Mouse (Mus musculus): ENCODE measurements around the gene Gm20547. TPM values are rescaled to one million over a fixed set of nuclear protein-coding genes. Genes with fewer than 3 reads are reported as not detected.

Gm20547 gene
- polyA plus RNA-seq, 1 experiment, result not detected

GRCm38 (mm10) chr17:34874321-34874720 is 7.5 kb downstream of the Gm20547 start:
- Histone ChIP-seq H3K4me1 (ENCODE audit: control insufficient read depth, insufficient read depth, low read length) (no peaks in the 10 kb centered on the region), H3K4me3 (ENCODE audit: low read depth, low read length) (no peak overlapping the region), H3K27ac (ENCODE audit: insufficient read depth, low read length) (no peak overlapping the region), H3K9me3 (replicated peaks; ENCODE audit: control insufficient read depth, insufficient read depth, low read length, poor library complexity, severe bottlenecking) (no peaks in the 10 kb centered on the region), H3K9ac (ENCODE audit: low read depth, poor library complexity, severe bottlenecking) (no peak overlapping the region), H3K36me3 (ENCODE audit: control insufficient read depth, insufficient read depth, low read length, poor library complexity, severe bottlenecking) (no peaks in the 10 kb centered on the region), H3K27me3 (ENCODE audit: control insufficient read depth, insufficient read depth, low read length, poor library complexity, severe bottlenecking) (no peaks in the 10 kb centered on the region; the same call in 1 of the 2 replicates)
- TF ChIP-seq CTCF (IDR thresholded peaks at IDR 0.05; ENCODE audit: low read depth, low read length) (no peak), EP300 (IDR thresholded peaks at IDR 0.05; ENCODE audit: insufficient read depth, low read depth, low read length) (no peak), POLR2A (IDR thresholded peaks at IDR 0.05; ENCODE audit: insufficient read depth, low read length) (no peak)

GRCm38 (mm10) chr17:34865981-34866380 is 15.9 kb downstream of the Gm20547 start:
- Histone ChIP-seq H3K4me3 (ENCODE audit: low read depth, low read length) (no peak overlapping the region), H3K36me3 (ENCODE audit: control insufficient read depth, insufficient read depth, low read length, poor library complexity, severe bottlenecking) (no peaks in the 10 kb centered on the region), H3K27ac (ENCODE audit: insufficient read depth, low read length) (no peak overlapping the region), H3K9ac (ENCODE audit: low read depth, poor library complexity, severe bottlenecking) (no peak overlapping the region), H3K4me1 (ENCODE audit: control insufficient read depth, insufficient read depth, low read length) (no peaks in the 10 kb centered on the region), H3K9me3 (replicated peaks; ENCODE audit: control insufficient read depth, insufficient read depth, low read length, poor library complexity, severe bottlenecking) (no peaks in the 10 kb centered on the region), H3K27me3 (ENCODE audit: control insufficient read depth, insufficient read depth, low read length, poor library complexity, severe bottlenecking) (no peaks in the 10 kb centered on the region; the same call in 1 of the 2 replicates)
- no peak for TF ChIP-seq EP300 (IDR thresholded peaks at IDR 0.05; ENCODE audit: insufficient read depth, low read depth, low read length)
- TF ChIP-seq CTCF (IDR thresholded peaks at IDR 0.05; ENCODE audit: low read depth, low read length), result no peak
- no peak for TF ChIP-seq POLR2A (IDR thresholded peaks at IDR 0.05; ENCODE audit: insufficient read depth, low read length)

- Histone ChIP-seq H3K36me3 (ENCODE audit: control insufficient read depth, insufficient read depth, low read length, poor library complexity, severe bottlenecking) (no peaks in the 10 kb centered on the region), H3K9ac (ENCODE audit: low read depth, poor library complexity, severe bottlenecking) (no peak within 1 kb of the TSS), H3K27me3 (ENCODE audit: control insufficient read depth, insufficient read depth, low read length, poor library complexity, severe bottlenecking) (no peaks in the 10 kb centered on the region), H3K4me1 (ENCODE audit: control insufficient read depth, insufficient read depth, low read length) (no peaks in the 10 kb centered on the region), H3K4me3 (ENCODE audit: low read depth, low read length) (no peak within 1 kb of the TSS), H3K27ac (ENCODE audit: insufficient read depth, low read length) (no peak within 1 kb of the TSS), H3K9me3 (replicated peaks; ENCODE audit: control insufficient read depth, insufficient read depth, low read length, poor library complexity, severe bottlenecking) (no peaks in the 10 kb centered on the region)
- TF ChIP-seq CTCF (IDR thresholded peaks at IDR 0.05; ENCODE audit: low read depth, low read length), result no peak
- TF ChIP-seq EP300 (IDR thresholded peaks at IDR 0.05; ENCODE audit: insufficient read depth, low read depth, low read length), result no peak
- no peak for TF ChIP-seq POLR2A (IDR thresholded peaks at IDR 0.05; ENCODE audit: insufficient read depth, low read length)
Measured at GRCm38 (mm10) chr17:34862416-34863081, 19.3 kb downstream of the Gm20547 start, which contains the start of gene Cfb. Gene Cfb (minus strand): TSS chr17:34862518.

- Histone ChIP-seq H3K4me3 (ENCODE audit: low read depth, low read length) (no peak overlapping the region), H3K27me3 (ENCODE audit: control insufficient read depth, insufficient read depth, low read length, poor library complexity, severe bottlenecking) (no peaks in the 10 kb centered on the region), H3K4me1 (ENCODE audit: control insufficient read depth, insufficient read depth, low read length) (no peaks in the 10 kb centered on the region), H3K36me3 (ENCODE audit: control insufficient read depth, insufficient read depth, low read length, poor library complexity, severe bottlenecking) (no peaks in the 10 kb centered on the region), H3K27ac (ENCODE audit: insufficient read depth, low read length) (no peak overlapping the region), H3K9me3 (replicated peaks; ENCODE audit: control insufficient read depth, insufficient read depth, low read length, poor library complexity, severe bottlenecking) (no peaks in the 10 kb centered on the region), H3K9ac (ENCODE audit: low read depth, poor library complexity, severe bottlenecking) (no peak overlapping the region)
- TF ChIP-seq CTCF (IDR thresholded peaks at IDR 0.05; ENCODE audit: low read depth, low read length), result no peak
- TF ChIP-seq EP300 (IDR thresholded peaks at IDR 0.05; ENCODE audit: insufficient read depth, low read depth, low read length), result no peak
- no peak for TF ChIP-seq POLR2A (IDR thresholded peaks at IDR 0.05; ENCODE audit: insufficient read depth, low read length)
Measured at GRCm38 (mm10) chr17:34861704-34862415, 20.0 kb downstream of the Gm20547 start.

GRCm38 (mm10) chr17:34860514-34860913 is 21.3 kb downstream of the Gm20547 start:
- H3K9me3 ChIP-seq (replicated peaks; ENCODE audit: control insufficient read depth, insufficient read depth, low read length, poor library complexity, severe bottlenecking), result no peaks in the 10 kb centered on the region

GRCm38 (mm10) chr17:34858670-34859069 is 23.2 kb downstream of the Gm20547 start:
- Histone ChIP-seq H3K9me3 (replicated peaks; ENCODE audit: control insufficient read depth, insufficient read depth, low read length, poor library complexity, severe bottlenecking) (no peaks in the 10 kb centered on the region), H3K36me3 (ENCODE audit: control insufficient read depth, insufficient read depth, low read length, poor library complexity, severe bottlenecking) (peaks cover 17% of the 10 kb centered on the region), H3K9ac (ENCODE audit: low read depth, poor library complexity, severe bottlenecking) (no peak overlapping the region), H3K27me3 (ENCODE audit: control insufficient read depth, insufficient read depth, low read length, poor library complexity, severe bottlenecking) (no peaks in the 10 kb centered on the region), H3K4me1 (ENCODE audit: control insufficient read depth, insufficient read depth, low read length) (no peaks in the 10 kb centered on the region), H3K27ac (ENCODE audit: insufficient read depth, low read length) (no peak overlapping the region), H3K4me3 (ENCODE audit: low read depth, low read length) (no peak overlapping the region)
- TF ChIP-seq EP300 (IDR thresholded peaks at IDR 0.05; ENCODE audit: insufficient read depth, low read depth, low read length) (no peak), CTCF (IDR thresholded peaks at IDR 0.05; ENCODE audit: low read depth, low read length) (no peak), POLR2A (IDR thresholded peaks at IDR 0.05; ENCODE audit: insufficient read depth, low read length) (no peak)

More at GRCm38 (mm10) chr17:34860514-34860913, 21.3 kb downstream of the Gm20547 start:
- no peak overlapping the region for H3K4me3 ChIP-seq (ENCODE audit: low read depth, low read length)
- H3K36me3 ChIP-seq (ENCODE audit: control insufficient read depth, insufficient read depth, low read length, poor library complexity, severe bottlenecking), result peaks cover 9% of the 10 kb centered on the region
- no peak overlapping the region for H3K27ac ChIP-seq (ENCODE audit: insufficient read depth, low read length)
- no peak overlapping the region for H3K9ac ChIP-seq (ENCODE audit: low read depth, poor library complexity, severe bottlenecking)
- no peaks in the 10 kb centered on the region for H3K4me1 ChIP-seq (ENCODE audit: control insufficient read depth, insufficient read depth, low read length)
- TF ChIP-seq EP300 (IDR thresholded peaks at IDR 0.05; ENCODE audit: insufficient read depth, low read depth, low read length), result no peak
- no peak for TF ChIP-seq POLR2A (IDR thresholded peaks at IDR 0.05; ENCODE audit: insufficient read depth, low read length)
- TF ChIP-seq CTCF (IDR thresholded peaks at IDR 0.05; ENCODE audit: low read depth, low read length), result no peak
- no peaks in the 10 kb centered on the region for H3K27me3 ChIP-seq (ENCODE audit: control insufficient read depth, insufficient read depth, low read length, poor library complexity, severe bottlenecking)
